Mouse (Mus musculus) embryonic fibroblast, embryonic 13.5 days (primary cell): ENCODE measurements around the gene Gm47996. TPM values are rescaled to one million over a fixed set of nuclear protein-coding genes. Genes with fewer than 3 reads are reported as not detected.
A peak's percentile ranks its signal among the peaks of the same experiment; 100 is the strongest.

ENCODE experiments used
- H3K27ac ChIP-seq: 2 replicates; pipeline ENCODE4 v1.5.1; 2012; ENCODE audit warnings: low read length, control low read depth, inconsistent platforms; ENCODE audit not compliant: insufficient read depth
- H3K4me1 ChIP-seq: 2 replicates; pipeline ENCODE4 v1.6.1; 2011; ENCODE audit warnings: low read length; ENCODE audit not compliant: control insufficient read depth, insufficient read depth
- H3K4me3 ChIP-seq: 2 replicates; pipeline ENCODE4 v1.5.1; 2011; ENCODE audit warnings: mild to moderate bottlenecking, control low read depth, low read length; ENCODE audit not compliant: insufficient read depth
- CTCF ChIP-seq: IDR thresholded peaks from 2 replicates; pipeline ENCODE4 v1.5.1; 2011; ENCODE audit warnings: mild to moderate bottlenecking, control low read depth, low read length, moderate library complexity, borderline replicate concordance; ENCODE audit not compliant: insufficient read depth
- POLR2A ChIP-seq: IDR thresholded peaks from 2 replicates; pipeline ENCODE4 v1.6.1; 2011; ENCODE audit warnings: low read depth, mild to moderate bottlenecking, control low read depth, low read length, moderate library complexity
- polyA plus RNA-seq: library from polyadenylated mRNA; stranded (reverse); fragments of >200 nt; gene quantifications from 2 replicates; pipeline ENCODE4 v1.2.4, GENCODE M21; 2011; ENCODE audit warnings: low read depth; ENCODE audit not compliant: missing spikeins, insufficient read length

Gm47996 gene
- polyA plus RNA-seq, 1 experiment = not detected

DNA sequence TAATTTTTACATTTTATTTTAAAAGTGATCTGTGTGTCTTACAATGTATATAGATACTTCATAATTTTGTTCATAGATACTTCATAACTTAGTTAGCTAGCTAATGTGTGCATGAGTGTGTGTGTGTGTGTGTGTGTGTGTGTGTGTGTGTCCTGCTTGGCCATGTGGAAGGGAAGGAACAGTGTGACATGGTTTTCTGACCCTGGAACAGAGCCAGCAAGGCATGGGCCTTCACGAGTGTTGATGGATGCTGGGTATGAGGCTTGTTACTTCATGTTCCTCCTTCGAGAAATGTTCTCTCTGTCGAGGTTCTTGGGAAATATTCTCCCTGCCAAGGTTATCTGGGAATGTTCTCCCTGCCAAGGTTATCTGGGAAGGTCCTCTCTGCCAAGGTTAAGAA lies 23.8 kb downstream of the Gm47996 start:
- Histone ChIP-seq H3K27ac (no peak overlapping the region), H3K4me3 (no peak overlapping the region), H3K4me1 (no peaks in the 10 kb centered on the region; the same call in 1 of the 2 replicates)
- TF ChIP-seq POLR2A = no peak
- TF ChIP-seq CTCF = no peak

DNA sequence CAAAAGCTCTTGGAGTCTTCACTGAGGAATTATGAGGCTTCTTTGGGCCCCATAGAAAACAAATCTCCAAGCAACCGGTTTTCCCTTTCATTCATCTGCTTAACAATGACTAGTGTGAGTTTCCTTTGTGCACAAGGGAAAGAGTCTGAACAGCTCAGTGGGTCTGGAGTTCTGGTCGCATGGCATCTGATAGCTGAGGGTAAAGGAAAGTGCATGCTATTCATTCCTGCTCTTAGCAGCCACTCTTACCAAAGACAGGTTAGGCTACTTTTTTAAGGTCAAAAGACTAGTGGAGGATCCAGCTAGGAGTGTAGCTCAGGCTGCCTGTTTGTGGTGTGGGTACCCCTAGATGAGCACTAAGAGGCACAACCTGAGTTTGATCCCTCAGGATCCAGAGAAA lies 25.6 kb downstream of the Gm47996 start:
- H3K27ac ChIP-seq = no peak overlapping the region
- no peaks in the 10 kb centered on the region; the same call in 1 of the 2 replicates for H3K4me1 ChIP-seq
- no peak overlapping the region for H3K4me3 ChIP-seq
- TF ChIP-seq CTCF (no peak), POLR2A (no peak)

DNA sequence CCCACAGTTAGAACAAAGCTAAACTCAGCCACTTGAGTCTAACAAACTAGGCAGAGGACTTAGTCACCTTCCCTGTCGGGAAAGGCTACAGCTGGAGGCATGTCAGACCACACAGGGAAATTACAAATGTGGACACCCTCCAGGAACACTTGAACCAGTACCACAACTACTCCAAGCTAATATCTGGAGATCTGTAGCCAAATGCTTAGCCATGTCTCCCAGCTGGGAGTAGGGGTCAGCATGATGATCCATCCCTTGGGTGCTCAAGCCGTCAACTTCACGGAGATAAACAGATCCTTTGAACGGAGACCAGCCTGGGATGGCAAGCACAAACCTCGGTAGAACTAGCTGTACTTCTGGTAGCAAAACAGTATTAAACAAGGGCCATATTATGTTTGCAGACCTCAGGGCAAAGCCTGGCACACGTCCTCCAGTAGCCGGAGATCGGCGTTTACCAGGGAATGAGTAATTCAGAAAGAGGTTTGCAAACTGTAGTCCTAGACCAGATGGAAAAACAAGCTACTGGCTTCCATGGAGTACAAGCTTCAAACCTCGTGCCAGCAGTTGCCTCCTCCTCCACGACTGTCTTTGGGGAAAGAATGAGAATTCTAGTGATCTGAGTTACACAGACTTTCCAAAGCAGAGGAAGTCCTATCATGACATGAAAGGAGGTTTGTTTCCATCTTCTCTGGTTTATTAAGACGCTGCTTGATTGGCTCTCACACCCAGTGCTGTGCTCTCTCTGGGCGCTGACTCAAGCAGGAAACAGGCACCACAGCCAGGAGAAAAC lies 26.4 kb downstream of the Gm47996 start:
- Histone ChIP-seq H3K27ac (peak overlapping the region; percentile 24), H3K4me3 (no peak overlapping the region), H3K4me1 (no peaks in the 10 kb centered on the region; the same call in 1 of the 2 replicates)
- TF ChIP-seq POLR2A = no peak

DNA sequence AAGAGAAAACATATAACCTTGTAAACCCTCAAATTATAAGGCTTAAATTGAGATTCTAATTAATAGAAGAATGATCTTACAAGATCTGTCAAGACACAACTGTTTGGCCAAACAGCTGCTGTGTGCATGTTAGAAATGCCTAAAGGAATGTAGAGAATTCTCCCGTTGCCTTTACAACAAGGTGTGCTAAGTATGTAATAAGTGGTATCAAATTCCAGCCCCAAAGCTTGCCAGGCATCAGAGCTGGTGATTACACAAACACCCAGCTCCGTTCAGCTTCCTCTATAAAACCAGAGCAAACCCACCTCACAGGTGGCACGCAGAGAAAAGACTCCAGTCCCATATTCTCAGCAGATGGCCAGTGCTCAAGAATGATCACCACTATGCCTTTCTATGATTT lies 27.8 kb downstream of the Gm47996 start:
- Histone ChIP-seq H3K4me3 (no peak overlapping the region), H3K27ac (no peak overlapping the region), H3K4me1 (no peaks in the 10 kb centered on the region)
- TF ChIP-seq POLR2A (no peak), CTCF (no peak)

DNA sequence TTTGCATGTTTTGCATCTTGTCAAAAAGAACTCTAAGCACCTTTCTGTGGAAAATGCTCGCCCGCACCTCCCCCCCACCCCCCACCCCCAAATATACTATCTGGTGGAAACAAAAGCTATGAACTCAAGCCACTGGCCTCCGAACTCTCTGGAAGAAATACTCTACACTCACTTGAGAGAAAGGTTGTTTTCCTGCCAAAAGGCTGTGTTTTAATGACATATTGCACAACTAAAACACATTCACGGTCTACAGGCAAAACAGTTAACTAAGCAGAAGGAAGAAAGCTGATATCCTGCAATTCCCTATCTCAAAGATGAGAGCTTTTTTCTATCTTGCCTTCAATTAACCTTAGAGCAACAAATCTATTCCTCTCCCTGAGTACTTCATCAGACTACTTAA lies 33.4 kb downstream of the Gm47996 start:
- TF ChIP-seq CTCF (no peak), POLR2A (no peak)
- H3K4me3 ChIP-seq = no peak overlapping the region

DNA sequence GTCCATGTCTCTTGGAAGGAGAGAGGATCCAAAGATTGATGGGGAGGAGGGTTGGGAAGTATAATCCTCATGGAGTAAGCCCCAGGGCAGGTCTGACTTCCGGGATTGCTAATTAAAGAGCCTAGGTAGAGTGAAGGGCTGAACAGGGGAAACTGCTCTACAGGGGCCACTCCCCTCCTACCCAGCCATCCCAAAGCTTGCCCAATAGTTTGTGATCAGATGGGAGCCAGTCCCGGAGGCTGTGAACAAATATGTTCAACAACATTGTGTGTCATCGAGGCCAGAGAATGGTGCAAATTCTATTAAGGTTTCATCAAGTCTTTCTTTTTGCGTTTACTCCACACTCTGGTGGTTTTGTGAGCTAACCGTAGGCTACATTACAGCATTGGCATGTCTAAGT lies 34.1 kb downstream of the Gm47996 start:
- Histone ChIP-seq H3K27ac (no peak overlapping the region), H3K4me3 (no peak overlapping the region), H3K4me1 (no peaks in the 10 kb centered on the region)
- TF ChIP-seq CTCF = no peak

More for the DNA sequence above, 33.4 kb downstream of the Gm47996 start:
- H3K4me1 ChIP-seq = no peaks in the 10 kb centered on the region
- H3K27ac ChIP-seq = no peak overlapping the region

DNA sequence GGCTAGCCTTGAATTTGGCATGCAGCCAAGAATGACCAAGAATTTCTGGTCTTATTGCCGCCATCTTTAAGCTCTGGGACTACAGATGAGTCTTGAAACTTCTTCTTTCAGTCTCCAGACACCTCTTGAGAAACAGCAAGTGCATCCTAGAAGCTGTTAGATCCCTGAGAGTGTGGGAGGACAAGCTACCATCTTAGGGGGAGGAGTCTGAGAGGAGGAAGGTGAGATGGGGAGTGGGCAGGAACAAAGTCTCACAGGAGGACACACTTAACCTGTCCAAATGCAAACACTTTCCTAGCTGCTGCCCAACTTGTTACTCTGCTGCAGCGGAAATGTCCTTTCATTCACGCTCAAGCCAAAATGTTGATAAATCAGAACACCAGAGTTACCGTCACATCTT lies 34.8 kb downstream of the Gm47996 start:
- H3K4me3 ChIP-seq = no peak overlapping the region
- H3K4me1 ChIP-seq = no peaks in the 10 kb centered on the region
- no peak for TF ChIP-seq CTCF
- no peak for TF ChIP-seq POLR2A
- H3K27ac ChIP-seq = no peak overlapping the region

DNA sequence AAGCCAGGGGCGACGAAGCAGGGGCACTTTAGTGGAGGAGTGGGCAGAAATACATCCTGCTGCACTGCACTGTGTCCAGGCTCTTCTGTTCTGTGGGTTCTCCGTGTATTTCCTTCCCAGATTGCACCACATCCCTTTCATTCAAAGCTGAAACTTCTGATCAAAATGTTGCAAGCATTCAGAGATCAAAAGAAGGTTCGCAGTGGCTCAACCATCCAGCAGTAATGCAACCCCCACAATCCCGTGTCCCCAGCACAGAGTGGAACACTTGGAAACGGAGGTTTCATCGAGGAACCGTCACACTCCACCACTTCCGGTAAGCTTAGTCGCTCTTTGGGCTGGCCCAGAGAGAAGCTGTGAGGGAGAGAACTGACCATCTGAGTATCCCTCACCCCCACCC lies 35.2 kb downstream of the Gm47996 start:
- no peak overlapping the region for H3K27ac ChIP-seq
- no peak for TF ChIP-seq POLR2A
- TF ChIP-seq CTCF = no peak
- H3K4me3 ChIP-seq = no peak overlapping the region
- no peaks in the 10 kb centered on the region; the same call in 1 of the 2 replicates for H3K4me1 ChIP-seq

DNA sequence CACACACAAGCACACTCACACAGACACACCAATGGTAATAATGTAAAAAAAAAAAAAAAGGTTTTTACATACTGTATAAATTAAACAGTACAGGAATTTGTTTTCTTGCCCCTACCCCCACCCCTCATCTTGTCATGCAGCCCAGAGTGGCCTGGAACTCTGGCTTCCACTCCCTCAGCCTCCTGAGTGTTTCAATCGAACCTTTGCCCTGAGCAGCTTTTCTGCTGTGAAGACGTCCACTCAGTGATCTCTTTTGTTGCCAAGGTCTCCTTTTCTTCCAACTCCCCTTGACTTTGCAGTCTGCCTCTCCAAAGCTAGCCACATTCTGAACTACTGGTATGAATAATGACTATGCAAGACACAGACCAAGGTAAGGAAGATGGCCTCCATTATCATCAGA lies 35.9 kb downstream of the Gm47996 start:
- no peak overlapping the region for H3K27ac ChIP-seq
- no peak for TF ChIP-seq POLR2A
- TF ChIP-seq CTCF = no peak

DNA sequence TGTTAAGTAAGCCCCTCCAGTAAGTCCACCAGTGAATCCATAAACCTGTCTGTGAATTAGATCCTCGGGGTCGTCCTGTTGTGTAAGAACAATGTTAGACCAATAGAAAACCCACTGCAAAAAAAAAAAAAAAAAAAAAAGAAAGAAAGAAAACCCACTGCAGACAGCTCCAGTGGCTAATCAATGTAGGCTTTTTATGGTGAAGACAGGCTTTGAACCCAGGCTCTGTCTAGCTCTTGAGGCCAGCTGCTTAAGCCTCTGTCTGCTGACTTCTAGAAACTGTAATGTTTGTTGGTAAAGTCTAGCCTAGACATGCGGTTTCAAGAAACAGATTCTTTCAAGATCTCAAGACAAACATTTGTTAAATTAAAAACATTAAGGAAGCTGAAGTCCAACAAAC lies 40.2 kb downstream of the Gm47996 start:
- H3K4me1 ChIP-seq = peaks cover 6% of the 10 kb centered on the region; the same call in 1 of the 2 replicates
- no peak for TF ChIP-seq POLR2A
- TF ChIP-seq CTCF = no peak
- H3K27ac ChIP-seq = no peak overlapping the region
- no peak overlapping the region for H3K4me3 ChIP-seq

More for the DNA sequence above, 35.9 kb downstream of the Gm47996 start:
- Histone ChIP-seq H3K4me1 (peaks cover 3% of the 10 kb centered on the region; the same call in 1 of the 2 replicates), H3K4me3 (no peak overlapping the region)
